Mouse (Mus musculus): ENCODE measurements at regions not wholly inside any gene's neighbourhood (a gene's known extent, or its start where the extent isn't known, plus 50 kb on each side); places are given as distances from the start of the nearest gene placed in this dataset.

DNA sequence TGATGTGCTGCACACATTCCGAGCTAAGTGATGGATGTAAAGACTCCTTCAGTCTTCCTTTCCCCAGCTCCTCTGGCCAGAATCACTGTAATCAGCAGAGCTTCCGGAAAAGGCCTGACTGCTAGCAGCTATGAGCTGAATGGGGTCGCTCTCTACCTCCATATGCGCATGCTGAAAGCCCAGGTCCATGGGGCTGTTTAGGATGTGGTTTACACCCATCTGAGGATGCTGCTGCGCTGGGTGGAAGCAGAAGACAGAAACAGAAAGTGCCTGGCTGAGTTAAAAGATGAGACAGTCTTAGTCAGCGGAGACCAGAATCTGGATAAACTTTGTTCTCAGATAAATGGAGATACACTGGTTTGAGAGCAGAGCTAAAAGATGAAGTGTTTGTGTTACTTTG is 99.3 kb upstream of the Tab2 start:
- TF ChIP-seq CTCF (IDR thresholded peaks at IDR 0.05) (no peak), EP300 (IDR thresholded peaks at IDR 0.05) (no peak)
- H3K9me3 ChIP-seq (ENCODE audit: low read length): no peaks in the 10 kb centered on the region
- H3K4me2 ChIP-seq (replicated peaks; ENCODE audit: low read depth, low read length): no peak overlapping the region
- WGBS: 68% methylated on average over 6 of the region's 6 CpGs
- H3K4me1 ChIP-seq (ENCODE audit: insufficient read depth, low read depth, low read length): no peaks in the 10 kb centered on the region
- H3K36me3 ChIP-seq (ENCODE audit: insufficient read depth, low read length): no peaks in the 10 kb centered on the region
- DNase-seq (ENCODE audit: low spot score) (no peak), ATAC-seq (no peak)
- H3K27me3 ChIP-seq (replicated peaks; ENCODE audit: insufficient read depth, low read length): no peaks in the 10 kb centered on the region
- no peak overlapping the region for H3K4me3 ChIP-seq (ENCODE audit: low read depth, low read length)
- no peak overlapping the region for H3K27ac ChIP-seq (ENCODE audit: low read length)
- H3K9ac ChIP-seq (replicated peaks; ENCODE audit: low read depth): no peak overlapping the region

DNA sequence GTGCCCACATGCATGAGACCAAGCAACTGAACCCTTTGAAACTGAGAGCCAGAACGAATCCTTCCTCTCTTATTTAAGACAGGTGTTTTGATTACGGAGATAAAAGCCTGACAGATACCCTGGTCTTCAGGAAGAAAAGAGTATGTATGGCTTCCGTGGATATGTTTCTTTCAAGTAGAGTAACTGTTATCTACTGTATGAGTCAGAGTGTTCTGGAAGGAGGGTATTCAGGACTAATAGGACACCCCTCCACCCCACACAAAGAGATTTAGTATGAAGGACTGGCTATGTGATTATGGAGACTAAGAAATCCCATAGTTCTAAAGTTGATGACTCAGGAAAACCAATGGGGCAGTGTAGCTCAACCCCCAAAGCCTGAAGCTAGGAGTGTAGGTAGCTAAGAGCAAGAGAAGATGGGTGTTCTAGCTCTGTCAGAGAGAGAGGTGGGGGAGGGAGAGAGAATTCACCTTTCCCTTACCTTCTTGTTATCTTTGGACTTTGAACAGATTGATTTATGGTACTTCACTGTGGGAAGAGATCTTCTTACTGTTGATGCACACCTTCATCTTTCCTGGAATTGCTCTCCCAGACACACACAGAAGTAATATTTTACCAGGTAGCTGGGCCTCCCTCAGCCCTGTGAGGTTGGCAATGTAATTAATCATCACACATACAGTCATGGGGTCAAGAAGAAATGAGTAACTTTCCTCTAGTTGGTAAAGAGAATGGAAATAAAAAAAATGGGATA is 87.6 kb upstream of the Tab2 start:
- DNase-seq (ENCODE audit: low spot score): no peak
- Histone ChIP-seq H3K4me2 (replicated peaks; ENCODE audit: low read depth, low read length) (no peak overlapping the region), H3K4me3 (ENCODE audit: low read depth, low read length) (no peak overlapping the region), H3K36me3 (ENCODE audit: insufficient read depth, low read length) (no peaks in the 10 kb centered on the region), H3K27me3 (replicated peaks; ENCODE audit: insufficient read depth, low read length) (no peaks in the 10 kb centered on the region), H3K27ac (ENCODE audit: low read length) (no peak overlapping the region), H3K9ac (replicated peaks; ENCODE audit: low read depth) (no peak overlapping the region), H3K9me3 (ENCODE audit: low read length) (no peaks in the 10 kb centered on the region; the same call in 1 of the 2 replicates), H3K4me1 (ENCODE audit: insufficient read depth, low read depth, low read length) (no peaks in the 10 kb centered on the region)
- TF ChIP-seq CTCF (IDR thresholded peaks at IDR 0.05) (no peak), EP300 (IDR thresholded peaks at IDR 0.05) (no peak)
- no peak for ATAC-seq
- 82% methylated on average over 3 of the region's 3 CpGs for WGBS

DNA sequence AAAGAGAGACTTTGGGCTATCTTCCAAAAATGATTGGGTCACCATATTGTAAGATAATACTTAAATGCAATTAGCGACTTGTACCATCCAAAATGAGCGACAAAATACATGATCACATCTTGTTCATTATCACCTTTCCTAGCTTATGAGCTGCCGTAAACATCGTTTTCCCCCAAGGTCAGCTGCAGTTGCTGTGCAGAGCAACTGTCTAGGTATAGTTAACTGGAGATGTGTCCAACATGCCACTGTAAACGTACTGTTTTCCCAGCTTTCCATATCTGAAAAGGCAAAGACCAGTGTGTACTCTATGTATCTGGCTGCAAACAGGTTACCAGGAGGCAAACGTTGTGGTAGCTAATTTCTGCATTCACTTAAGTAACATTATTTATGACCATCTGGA is 86.3 kb upstream of the Tab2 start:
- no peaks in the 10 kb centered on the region for H3K36me3 ChIP-seq (ENCODE audit: insufficient read depth, low read length)
- H3K9me3 ChIP-seq (ENCODE audit: low read length): no peaks in the 10 kb centered on the region; the same call in 1 of the 2 replicates
- H3K9ac ChIP-seq (replicated peaks; ENCODE audit: low read depth): no peak overlapping the region
- no peak overlapping the region for H3K27ac ChIP-seq (ENCODE audit: low read length)
- 86% methylated on average over 6 of the region's 6 CpGs for WGBS
- H3K4me3 ChIP-seq (ENCODE audit: low read depth, low read length): no peak overlapping the region
- ATAC-seq: no peak
- no peaks in the 10 kb centered on the region for H3K27me3 ChIP-seq (replicated peaks; ENCODE audit: insufficient read depth, low read length)
- no peak overlapping the region for H3K4me2 ChIP-seq (replicated peaks; ENCODE audit: low read depth, low read length)
- no peaks in the 10 kb centered on the region for H3K4me1 ChIP-seq (ENCODE audit: insufficient read depth, low read depth, low read length)
- no peak for DNase-seq (ENCODE audit: low spot score)
- TF ChIP-seq EP300 (IDR thresholded peaks at IDR 0.05) (no peak), CTCF (IDR thresholded peaks at IDR 0.05) (no peak)

DNA sequence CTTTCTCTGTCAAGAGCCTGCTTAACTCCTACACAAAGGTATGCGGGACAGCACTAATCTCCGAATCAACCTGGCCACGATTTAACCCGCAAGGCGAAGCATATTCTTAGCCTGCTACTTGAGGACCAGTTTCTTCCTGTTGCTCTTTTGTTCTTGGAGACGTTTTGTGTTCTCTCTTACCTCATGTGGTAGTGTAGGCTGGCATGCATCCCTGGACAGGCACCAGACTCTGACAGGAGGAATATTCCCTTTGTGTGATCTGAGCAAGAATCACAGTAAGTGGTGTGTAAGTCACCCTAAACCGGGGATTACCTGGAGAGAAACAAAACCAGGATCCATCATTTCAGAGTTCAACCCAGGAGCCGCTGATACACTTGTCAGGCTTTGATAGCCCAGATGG is 85.8 kb upstream of the Tab2 start:
- no peak overlapping the region for H3K9ac ChIP-seq (replicated peaks; ENCODE audit: low read depth)
- no peak for TF ChIP-seq EP300 (IDR thresholded peaks at IDR 0.05)
- TF ChIP-seq CTCF (IDR thresholded peaks at IDR 0.05): no peak
- H3K27ac ChIP-seq (ENCODE audit: low read length): no peak overlapping the region
- ATAC-seq (no peak), DNase-seq (ENCODE audit: low spot score) (no peak)
- H3K9me3 ChIP-seq (ENCODE audit: low read length): no peaks in the 10 kb centered on the region; the same call in 1 of the 2 replicates
- H3K4me1 ChIP-seq (ENCODE audit: insufficient read depth, low read depth, low read length): no peaks in the 10 kb centered on the region
- no peaks in the 10 kb centered on the region for H3K36me3 ChIP-seq (ENCODE audit: insufficient read depth, low read length)
- no peak overlapping the region for H3K4me3 ChIP-seq (ENCODE audit: low read depth, low read length)
- H3K27me3 ChIP-seq (replicated peaks; ENCODE audit: insufficient read depth, low read length): no peaks in the 10 kb centered on the region
- 67% methylated on average over 8 of the region's 8 CpGs for WGBS
- no peak overlapping the region for H3K4me2 ChIP-seq (replicated peaks; ENCODE audit: low read depth, low read length)

DNA sequence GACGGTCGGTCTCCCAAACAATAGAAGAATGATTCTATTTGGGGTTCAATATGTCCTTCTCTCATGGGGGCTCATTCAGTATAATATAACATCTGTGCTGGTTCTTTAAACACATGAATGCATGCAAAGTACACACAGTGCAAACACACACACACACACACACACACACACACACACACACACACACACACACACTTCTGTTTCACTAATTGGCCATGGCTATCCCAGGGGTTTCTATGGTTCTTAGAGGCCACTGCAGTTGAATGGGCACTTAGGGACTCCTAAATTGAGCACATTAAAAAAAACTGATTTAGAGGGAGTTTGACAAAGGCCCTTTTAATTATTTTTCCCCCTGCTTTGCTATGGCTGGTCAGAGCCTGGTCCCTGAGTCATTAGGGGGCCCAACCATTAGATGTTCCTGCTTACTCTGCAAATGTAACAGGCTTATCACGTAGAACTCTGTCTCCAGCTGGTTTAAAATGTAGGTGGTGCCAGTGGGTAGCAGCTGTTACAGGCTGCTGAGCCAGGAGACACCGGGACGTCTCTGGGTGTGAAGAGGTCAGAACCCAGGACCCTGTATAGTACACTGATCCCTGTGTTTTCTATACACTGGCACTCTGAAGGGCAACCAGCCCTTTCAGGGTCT is 82.1 kb upstream of the Tab2 start:
- no peak overlapping the region for H3K27ac ChIP-seq (ENCODE audit: low read length)
- no peaks in the 10 kb centered on the region for H3K36me3 ChIP-seq (ENCODE audit: insufficient read depth, low read length)

DNA sequence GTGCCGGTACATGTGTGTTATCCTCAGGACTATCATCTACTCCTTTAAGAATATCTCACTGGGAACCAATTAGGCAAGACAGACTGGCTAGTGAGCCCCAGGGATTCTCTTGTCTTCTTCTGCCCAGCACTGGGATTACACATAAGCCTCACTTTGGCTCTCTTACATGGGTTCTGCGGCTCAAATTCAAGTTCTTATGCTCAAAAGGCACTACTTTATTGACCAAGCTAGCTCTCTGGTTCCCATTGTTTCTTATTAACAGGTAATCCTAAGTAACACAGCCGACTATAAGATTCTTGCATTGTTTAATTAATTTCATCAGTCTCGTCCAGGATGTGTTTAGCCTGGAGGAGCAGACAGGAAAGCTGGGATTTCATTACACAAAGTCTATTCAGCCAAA is 80.3 kb upstream of the Tab2 start:
- H3K27ac ChIP-seq (ENCODE audit: low read length): no peak overlapping the region
- DNase-seq (ENCODE audit: low spot score): no peak
- no peak overlapping the region for H3K9ac ChIP-seq (replicated peaks; ENCODE audit: low read depth)
- H3K9me3 ChIP-seq (ENCODE audit: low read length): no peaks in the 10 kb centered on the region
- ATAC-seq: no peak
- no peaks in the 10 kb centered on the region for H3K4me1 ChIP-seq (ENCODE audit: insufficient read depth, low read depth, low read length)
- no peaks in the 10 kb centered on the region for H3K27me3 ChIP-seq (replicated peaks; ENCODE audit: insufficient read depth, low read length)
- H3K4me3 ChIP-seq (ENCODE audit: low read depth, low read length): no peak overlapping the region
- WGBS: 68% methylated on average over 4 of the region's 4 CpGs
- TF ChIP-seq CTCF (IDR thresholded peaks at IDR 0.05): no peak
- no peak for TF ChIP-seq EP300 (IDR thresholded peaks at IDR 0.05)
- H3K36me3 ChIP-seq (ENCODE audit: insufficient read depth, low read length): no peaks in the 10 kb centered on the region
- H3K4me2 ChIP-seq (replicated peaks; ENCODE audit: low read depth, low read length): no peak overlapping the region

More for the DNA sequence above, 82.1 kb upstream of the Tab2 start:
- Histone ChIP-seq H3K9ac (replicated peaks; ENCODE audit: low read depth) (no peak overlapping the region), H3K4me3 (ENCODE audit: low read depth, low read length) (no peak overlapping the region), H3K4me2 (replicated peaks; ENCODE audit: low read depth, low read length) (no peak overlapping the region), H3K4me1 (ENCODE audit: insufficient read depth, low read depth, low read length) (no peaks in the 10 kb centered on the region), H3K9me3 (ENCODE audit: low read length) (no peaks in the 10 kb centered on the region; the same call in 1 of the 2 replicates), H3K27me3 (replicated peaks; ENCODE audit: insufficient read depth, low read length) (no peaks in the 10 kb centered on the region)
- ATAC-seq: peak; percentile 40; the same call in 1 of the 2 replicates
- TF ChIP-seq CTCF (IDR thresholded peaks at IDR 0.05): no peak
- WGBS: 35% methylated on average over 5 of the region's 5 CpGs
- peak; percentile 21 for DNase-seq (ENCODE audit: low spot score)

Measured in lung, postnatal 0 days (tissue).